Mouse (Mus musculus) MEL (cell line): ENCODE data around the gene Map3k4. TPM values are rescaled to one million over a fixed set of nuclear protein-coding genes. Genes with fewer than 3 reads are reported as not detected.
"Not testable (repeated sequence)": the region's sequence is repeated elsewhere in the genome, so short reads cannot be mapped to it uniquely, and the experiment has no call there.

ENCODE experiments used
- DNase-seq: peaks from one replicate; pipeline ENCODE4 v3.0.0; 2011; ENCODE audit warnings: low read depth, low spot score
- H3K27ac ChIP-seq: 2 replicates; pipeline ENCODE4 v1.5.1; 2012; ENCODE audit warnings: low read depth, mild to moderate bottlenecking, control low read depth, low read length, moderate library complexity; ENCODE audit not compliant: control insufficient read depth
- H3K27me3 ChIP-seq, 2 experiments: fragments of 150-350 bp in 1 of 2; sonication (generic) in 1 of 2; 2 replicates each; pipeline ENCODE4 v1.6.1; 2012; ENCODE audit warnings: low read length in 2 of 2, mild to moderate bottlenecking in 2 of 2, improper control_type of control experiment in 1 of 2, moderate library complexity in 1 of 2; ENCODE audit not compliant: insufficient read depth in 2 of 2, control insufficient read depth in 1 of 2
- H3K36me3 ChIP-seq, 2 experiments: 2 replicates each; pipeline ENCODE4 v1.6.1; 2012 to 2014; ENCODE audit warnings: low read length in 2 of 2, improper control_type of control experiment in 1 of 2, inconsistent platforms in 1 of 2, mild to moderate bottlenecking in 1 of 2; ENCODE audit not compliant: insufficient read depth in 2 of 2, control insufficient read depth in 1 of 2
- H3K4me1 ChIP-seq, 2 experiments: fragments of 150-350 bp in 1 of 2; sonication (generic) in 1 of 2; 2 replicates each; pipeline ENCODE4 v1.6.1; 2012; ENCODE audit warnings: low read length in 2 of 2, improper control_type of control experiment in 1 of 2, mild to moderate bottlenecking in 1 of 2; ENCODE audit not compliant: insufficient read depth in 2 of 2, control insufficient read depth in 1 of 2
- H3K4me3 ChIP-seq, 2 experiments: fragments of 150-350 bp in 1 of 2; sonication (generic) in 1 of 2; 2 replicates each; pipeline ENCODE4 v1.5.1; 2012; ENCODE audit warnings: low read depth in 2 of 2, low read length in 2 of 2, mild to moderate bottlenecking in 2 of 2, moderate library complexity in 2 of 2, control low read depth in 1 of 2, improper control_type of control experiment in 1 of 2; ENCODE audit not compliant: control insufficient read depth in 1 of 2, insufficient read depth in 1 of 2
- H3K79me2 ChIP-seq: 2 replicates; pipeline ENCODE4 v1.6.1; 2012; ENCODE audit warnings: mild to moderate bottlenecking, low read length, moderate library complexity; ENCODE audit not compliant: control insufficient read depth, poor library complexity, insufficient read depth
- H3K9ac ChIP-seq: 2 replicates; pipeline ENCODE4 v1.6.1; 2012; ENCODE audit warnings: low read depth, mild to moderate bottlenecking, control low read depth, low read length, moderate library complexity; ENCODE audit not compliant: control insufficient read depth, poor library complexity, severe bottlenecking
- H3K9me3 ChIP-seq: fragments of 150-350 bp; sonication (generic); replicated peaks from 2 replicates; pipeline ENCODE4 v1.6.1; 2012; ENCODE audit warnings: mild to moderate bottlenecking, low read length, improper control_type of control experiment, moderate library complexity; ENCODE audit not compliant: insufficient read depth
- CTCF ChIP-seq, 3 experiments: IDR thresholded peaks in 2 of 3; conservative IDR thresholded peaks in 1 of 3; 2 replicates each; pipeline ENCODE4 v1.5.1; 2011 to 2012; ENCODE audit warnings: low read length in 3 of 3, low read depth in 2 of 3, mild to moderate bottlenecking in 2 of 3, improper control_type of control experiment in 1 of 3, inconsistent platforms in 1 of 3, mixed read lengths in 1 of 3, moderate library complexity in 1 of 3; ENCODE audit not compliant: control insufficient read depth in 1 of 3, insufficient read depth in 1 of 3, poor library complexity in 1 of 3, severe bottlenecking in 1 of 3
- ELF1 ChIP-seq: IDR thresholded peaks from 2 replicates; pipeline ENCODE4 v1.6.1; 2014; ENCODE audit warnings: low read depth, mild to moderate bottlenecking, inconsistent platforms, low read length, improper control_type of control experiment, moderate library complexity
- ETS1 ChIP-seq: IDR thresholded peaks from 2 replicates; pipeline ENCODE4 v1.6.1; 2012; ENCODE audit warnings: low read depth, mild to moderate bottlenecking, inconsistent platforms, low read length, improper control_type of control experiment, moderate library complexity
- GATA1 ChIP-seq: IDR thresholded peaks from 2 replicates; pipeline ENCODE4 v1.6.1; 2011; ENCODE audit warnings: low read depth, low read length, improper control_type of control experiment
- HCFC1 ChIP-seq: IDR thresholded peaks from 2 replicates; pipeline ENCODE4 v1.6.1; 2012; ENCODE audit warnings: low read depth, mild to moderate bottlenecking, inconsistent platforms, low read length, improper control_type of control experiment, moderate library complexity
- JUND ChIP-seq: IDR thresholded peaks from 2 replicates; pipeline ENCODE4 v1.6.1; 2011; ENCODE audit warnings: low read depth, mild to moderate bottlenecking, improper control_type of control experiment, low read length
- MYB ChIP-seq: IDR thresholded peaks from 2 replicates; pipeline ENCODE4 v1.6.1; 2011; ENCODE audit warnings: mild to moderate bottlenecking, low read depth, low read length, improper control_type of control experiment
- NELFE ChIP-seq: IDR thresholded peaks from 2 replicates; pipeline ENCODE4 v1.6.1; 2011; ENCODE audit warnings: low read depth, low read length, improper control_type of control experiment
- NRF1 ChIP-seq: IDR thresholded peaks from 2 replicates; pipeline ENCODE4 v1.6.1; 2014; ENCODE audit warnings: low read depth, mild to moderate bottlenecking, inconsistent platforms, low read length, improper control_type of control experiment, moderate library complexity; ENCODE audit not compliant: poor library complexity, insufficient read depth, severe bottlenecking
- POLR2AphosphoS5 ChIP-seq: IDR thresholded peaks from 2 replicates; pipeline ENCODE4 v1.6.1; 2012; ENCODE audit warnings: low read depth, borderline replicate concordance, mild to moderate bottlenecking, inconsistent platforms, low read length, moderate library complexity, mixed read lengths
- RAD21 ChIP-seq: IDR thresholded peaks from 2 replicates; pipeline ENCODE4 v1.6.1; 2011; ENCODE audit warnings: mild to moderate bottlenecking, low read depth, low read length, improper control_type of control experiment
- TBP ChIP-seq: IDR thresholded peaks from 2 replicates; pipeline ENCODE4 v1.8.0; 2011; ENCODE audit warnings: low read depth, low read length, improper control_type of control experiment
- USF2 ChIP-seq, 2 experiments: IDR thresholded peaks; 2 replicates each; pipeline ENCODE4 v1.6.1; 2011 to 2012; ENCODE audit warnings: improper control_type of control experiment in 2 of 2, low read length in 2 of 2, borderline replicate concordance in 1 of 2, inconsistent platforms in 1 of 2, low read depth in 1 of 2, mild to moderate bottlenecking in 1 of 2; ENCODE audit not compliant: insufficient read depth in 1 of 2
- ZMIZ1 ChIP-seq: IDR thresholded peaks from 2 replicates; pipeline ENCODE4 v1.6.1; 2012; ENCODE audit warnings: low read depth, mild to moderate bottlenecking, inconsistent platforms, low read length, improper control_type of control experiment, moderate library complexity
- polyA plus RNA-seq, 2 experiments: library from polyadenylated mRNA; stranded (reverse) in 1 of 2; unstranded in 1 of 2; fragments of >175 nt in 1 of 2; fragments of >200 nt in 1 of 2; gene quantifications; 2 replicates each; pipeline versions ENCODE4 v1.2.1 to v1.2.4; 2012; ENCODE audit warnings: low replicate concordance in 2 of 2, low read depth in 1 of 2; ENCODE audit not compliant: insufficient read length in 2 of 2, insufficient read depth in 1 of 2, missing spikeins in 1 of 2
- total RNA-seq: library from RNA; depleted of rRNA; stranded (reverse); fragments of 300-350 nt; gene quantifications from 2 replicates; pipeline ENCODE4 v1.2.3, GENCODE M21; 2012

Map3k4 gene
- total and polyA plus RNA-seq, 3 experiments, result 18.0 to 20.4 TPM; not detected in 1

GRCm38 (mm10) chr17:12290735-12291134, 27.9 kb downstream of the Map3k4 start:
- Histone ChIP-seq H3K4me3 (no peak overlapping the region), H3K9ac (no peak overlapping the region), H3K27ac (no peak overlapping the region), H3K79me2 (no peaks in the 10 kb centered on the region), H3K27me3 (no peaks in the 10 kb centered on the region), H3K4me1 (no peaks in the 10 kb centered on the region), H3K9me3 (no peaks in the 10 kb centered on the region), H3K36me3 (no peaks in the 10 kb centered on the region)
- TF ChIP-seq NELFE (no peak), USF2 (IDR thresholded peaks at IDR 0.05; ENCODE audit: borderline replicate concordance in 1 of 2, insufficient read depth in 1 of 2, low read depth in 1 of 2, low read length in 2 of 2) (no peak), CTCF (IDR thresholded peaks at IDR 0.05 in 2 of 3, conservative IDR thresholded peaks at IDR 0.05 in 1 of 3; ENCODE audit: control insufficient read depth in 1 of 3, insufficient read depth in 1 of 3, low read depth in 2 of 3, low read length in 3 of 3, poor library complexity in 1 of 3, severe bottlenecking in 1 of 3) (no peak), ETS1 (no peak), HCFC1 (no peak)
- DNase-seq, result no peak

- not testable (repeated sequence) for H3K79me2 ChIP-seq, H3K36me3 ChIP-seq, DNase-seq, H3K27me3 ChIP-seq, H3K9me3 ChIP-seq, H3K4me1 ChIP-seq, H3K9ac ChIP-seq, H3K4me3 ChIP-seq, H3K27ac ChIP-seq
These were observed 28.8 kb downstream of the Map3k4 start for GRCm38 (mm10) chr17:12289836-12290235.

GRCm38 (mm10) chr17:12288871-12289270, 29.7 kb downstream of the Map3k4 start:
- no peaks in the 10 kb centered on the region for H3K36me3 ChIP-seq
- no peak for TF ChIP-seq GATA1
- TF ChIP-seq ELF1, result no peak
- TF ChIP-seq MYB, result no peak
- TF ChIP-seq ZMIZ1, result no peak
- TF ChIP-seq JUND, result no peak
- TF ChIP-seq RAD21, result no peak
- TF ChIP-seq NRF1, result no peak
- TF ChIP-seq POLR2AphosphoS5, result no peak
- no peak for TF ChIP-seq TBP
- H3K9ac ChIP-seq, result no peak overlapping the region
- DNase-seq, result no peak
- no peaks in the 10 kb centered on the region for H3K9me3 ChIP-seq
- no peaks in the 10 kb centered on the region for H3K27me3 ChIP-seq
- H3K27ac ChIP-seq, result no peak overlapping the region
- H3K4me1 ChIP-seq, result no peaks in the 10 kb centered on the region
- H3K79me2 ChIP-seq, result no peaks in the 10 kb centered on the region
- H3K4me3 ChIP-seq, result no peak overlapping the region
